Mouse (Mus musculus): ENCODE measurements at regions not wholly inside any gene's neighbourhood (a gene's known extent, or its start where the extent isn't known, plus 50 kb on each side); places are given as distances from the start of the nearest gene placed in this dataset.

- no peaks in the 10 kb centered on the region for H3K36me3 ChIP-seq
- H3K4me1 ChIP-seq, result peaks cover 9% of the 10 kb centered on the region
- no peak overlapping the region for H3K27ac ChIP-seq
- 0 out of 2 replicates have a peak, but pooled peaks cover 8% of the 10 kb centered on the region for H3K27me3 ChIP-seq
- no peak overlapping the region for H3K4me3 ChIP-seq
- whole genome bisulfite sequencing, result 90% methylated on average over 2 of the region's 2 CpGs
- ATAC-seq (ENCODE audit: insufficient number of reproducible peaks, insufficient read depth, low FRiP score, low TSS enrichment), result no peak
- H3K4me2 ChIP-seq (replicated peaks), result no peak overlapping the region
- H3K9ac ChIP-seq, result no peak overlapping the region
- H3K9me3 ChIP-seq, result no peaks in the 10 kb centered on the region
These were observed 154.2 kb upstream of the Rpl38 start for GRCm38 (mm10) chr11:114514126-114514525.

DNA sequence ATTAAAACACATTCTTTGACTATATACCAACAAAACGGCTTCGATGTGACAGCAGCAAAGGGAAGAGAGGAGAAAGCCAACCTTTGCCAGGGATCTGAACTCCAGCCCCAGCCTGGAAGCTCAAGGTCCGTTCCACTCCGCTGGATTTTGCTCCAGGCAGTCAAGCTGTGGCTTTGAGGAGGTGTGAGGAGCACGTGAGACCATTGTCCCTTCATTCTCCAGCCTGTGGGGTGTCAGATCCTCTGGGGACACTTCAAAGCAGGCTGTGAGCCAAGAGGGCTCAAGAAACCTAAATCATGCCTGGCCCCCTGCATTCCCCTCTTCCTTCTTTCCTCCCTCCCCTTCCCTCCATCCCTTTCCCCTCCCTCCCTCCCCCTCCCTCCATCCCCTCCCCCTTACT is 154.9 kb upstream of the Rpl38 start:
- Histone ChIP-seq H3K4me3 (no peak overlapping the region), H3K4me1 (peaks cover 9% of the 10 kb centered on the region), H3K9ac (no peak overlapping the region), H3K27me3 (0 out of 2 replicates have a peak, but pooled peaks cover 8% of the 10 kb centered on the region), H3K9me3 (no peaks in the 10 kb centered on the region), H3K27ac (no peak overlapping the region), H3K36me3 (no peaks in the 10 kb centered on the region), H3K4me2 (replicated peaks) (no peak overlapping the region)
- 24% methylated on average over 5 of the region's 5 CpGs for WGBS
- ATAC-seq (ENCODE audit: insufficient number of reproducible peaks, insufficient read depth, low FRiP score, low TSS enrichment), result no peak

- ATAC-seq (ENCODE audit: insufficient number of reproducible peaks, insufficient read depth, low FRiP score, low TSS enrichment), result no peak
- no peaks in the 10 kb centered on the region for H3K36me3 ChIP-seq
- no peak overlapping the region for H3K27ac ChIP-seq
- 8% methylated on average over 5 of the region's 5 CpGs for WGBS
- no peak overlapping the region for H3K4me3 ChIP-seq
- H3K4me2 ChIP-seq (replicated peaks), result no peak overlapping the region
- H3K9me3 ChIP-seq, result no peaks in the 10 kb centered on the region
- no peak overlapping the region for H3K9ac ChIP-seq
- H3K27me3 ChIP-seq, result peaks cover 8% of the 10 kb centered on the region; the same call in 1 of the 2 replicates
- H3K4me1 ChIP-seq, result peaks cover 9% of the 10 kb centered on the region
These were observed 156.3 kb upstream of the Rpl38 start for GRCm38 (mm10) chr11:114511994-114512393.

DNA sequence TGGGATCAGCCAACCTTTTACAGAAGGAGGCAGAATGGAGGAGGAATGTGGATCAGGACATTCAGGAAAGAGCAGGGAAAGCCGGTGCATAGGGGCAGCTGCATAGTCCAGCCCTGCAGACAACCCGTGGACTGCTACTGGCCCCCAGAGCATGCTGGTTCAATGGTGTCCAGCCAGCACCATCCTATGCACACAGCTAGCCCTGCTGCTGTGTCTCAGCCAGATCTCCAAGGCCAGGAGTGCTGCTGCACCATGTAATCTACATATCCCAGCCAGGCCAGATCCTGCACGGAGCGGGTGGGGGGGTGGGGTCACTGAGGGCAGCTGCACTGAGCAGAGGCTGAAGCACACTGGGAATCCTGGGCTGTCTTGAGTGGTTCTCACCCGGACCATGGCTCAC is 165.8 kb upstream of the Rpl38 start:
- no peak overlapping the region for H3K9ac ChIP-seq
- no peak overlapping the region for H3K27ac ChIP-seq
- H3K9me3 ChIP-seq, result no peaks in the 10 kb centered on the region
- no peak overlapping the region for H3K4me3 ChIP-seq
- ATAC-seq (ENCODE audit: insufficient number of reproducible peaks, insufficient read depth, low FRiP score, low TSS enrichment), result peak; percentile 66; the same call in 1 of the 2 replicates
- 28% methylated on average over 5 of the region's 5 CpGs for WGBS
- peaks cover 7% of the 10 kb centered on the region; the same call in 1 of the 2 replicates for H3K27me3 ChIP-seq
- H3K4me1 ChIP-seq, result no peaks in the 10 kb centered on the region
- no peak overlapping the region for H3K4me2 ChIP-seq (replicated peaks)
- no peaks in the 10 kb centered on the region for H3K36me3 ChIP-seq

GRCm38 (mm10) chr11:114501869-114502540 is 166.3 kb upstream of the Rpl38 start:
- Histone ChIP-seq H3K4me2 (replicated peaks) (no peak overlapping the region), H3K9me3 (no peaks in the 10 kb centered on the region), H3K36me3 (no peaks in the 10 kb centered on the region), H3K4me3 (no peak overlapping the region), H3K4me1 (no peaks in the 10 kb centered on the region), H3K27ac (no peak overlapping the region), H3K9ac (no peak overlapping the region), H3K27me3 (peaks cover 7% of the 10 kb centered on the region; the same call in 1 of the 2 replicates)
- WGBS, result 48% methylated on average over 5 of the region's 5 CpGs
- ATAC-seq (ENCODE audit: insufficient number of reproducible peaks, insufficient read depth, low FRiP score, low TSS enrichment), result no peak

GRCm38 (mm10) chr11:114500416-114500815 is 167.9 kb upstream of the Rpl38 start:
- H3K4me1 ChIP-seq, result peaks cover 4% of the 10 kb centered on the region; the same call in 1 of the 2 replicates
- no peak overlapping the region for H3K9ac ChIP-seq
- no peaks in the 10 kb centered on the region for H3K9me3 ChIP-seq
- H3K4me2 ChIP-seq (replicated peaks), result no peak overlapping the region
- H3K27ac ChIP-seq, result no peak overlapping the region
- ATAC-seq (ENCODE audit: insufficient number of reproducible peaks, insufficient read depth, low FRiP score, low TSS enrichment), result no peak
- H3K36me3 ChIP-seq, result no peaks in the 10 kb centered on the region
- H3K4me3 ChIP-seq, result no peak overlapping the region
- peaks cover 7% of the 10 kb centered on the region; the same call in 1 of the 2 replicates for H3K27me3 ChIP-seq
- 72% methylated on average over 7 of the region's 7 CpGs for WGBS

GRCm38 (mm10) chr11:114499665-114500064 is 168.7 kb upstream of the Rpl38 start:
- ATAC-seq (ENCODE audit: insufficient number of reproducible peaks, insufficient read depth, low FRiP score, low TSS enrichment), result no peak
- H3K9ac ChIP-seq, result no peak overlapping the region
- WGBS, result 78% methylated on average over 12 of the region's 12 CpGs
- H3K4me3 ChIP-seq, result no peak overlapping the region
- no peaks in the 10 kb centered on the region for H3K36me3 ChIP-seq
- no peak overlapping the region for H3K4me2 ChIP-seq (replicated peaks)
- H3K27ac ChIP-seq, result no peak overlapping the region
- H3K4me1 ChIP-seq, result peaks cover 5% of the 10 kb centered on the region; the same call in 1 of the 2 replicates
- peaks cover 9% of the 10 kb centered on the region; the same call in 1 of the 2 replicates for H3K27me3 ChIP-seq
- no peaks in the 10 kb centered on the region for H3K9me3 ChIP-seq

GRCm38 (mm10) chr11:114495520-114495921 is 172.8 kb upstream of the Rpl38 start:
- peaks cover 5% of the 10 kb centered on the region; the same call in 1 of the 2 replicates for H3K4me1 ChIP-seq
- no peak overlapping the region for H3K9ac ChIP-seq
- peaks cover 22% of the 10 kb centered on the region for H3K27me3 ChIP-seq
- H3K4me3 ChIP-seq, result no peak overlapping the region
- 61% methylated on average over 5 of the region's 5 CpGs for WGBS
- H3K9me3 ChIP-seq, result no peaks in the 10 kb centered on the region
- H3K4me2 ChIP-seq (replicated peaks), result no peak overlapping the region
- no peaks in the 10 kb centered on the region for H3K36me3 ChIP-seq
- ATAC-seq (ENCODE audit: insufficient number of reproducible peaks, insufficient read depth, low FRiP score, low TSS enrichment), result no peak
- H3K27ac ChIP-seq, result no peak overlapping the region

DNA sequence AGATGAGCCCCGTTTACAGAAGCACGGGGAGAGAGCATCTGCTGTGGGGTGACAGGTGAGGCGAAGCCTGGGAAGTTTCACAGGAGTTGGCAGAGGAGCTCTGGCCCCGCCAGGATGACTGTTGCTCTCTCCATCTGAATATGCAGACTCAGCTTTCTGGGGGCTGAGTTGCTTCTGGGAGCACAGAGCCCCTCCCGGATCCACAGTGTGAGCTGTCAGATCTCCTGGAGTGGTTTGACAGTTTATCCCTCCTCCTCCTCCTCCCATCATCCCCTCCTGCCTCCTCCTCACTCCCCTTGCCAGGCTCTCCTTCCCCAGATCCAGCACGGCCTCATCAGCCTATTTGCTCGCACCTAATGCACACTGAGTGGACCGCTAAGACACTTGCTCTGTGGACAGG is 181.9 kb upstream of the Rpl38 start:
- Histone ChIP-seq H3K36me3 (no peaks in the 10 kb centered on the region), H3K9ac (no peak overlapping the region), H3K4me2 (replicated peaks) (no peak overlapping the region), H3K4me1 (peaks cover 10% of the 10 kb centered on the region; the same call in 1 of the 2 replicates), H3K9me3 (no peaks in the 10 kb centered on the region), H3K27me3 (0 out of 2 replicates have a peak, but pooled peaks cover 10% of the 10 kb centered on the region), H3K27ac (no peak overlapping the region), H3K4me3 (no peak overlapping the region)
- no peak for ATAC-seq (ENCODE audit: insufficient number of reproducible peaks, insufficient read depth, low FRiP score, low TSS enrichment)
- 42% methylated on average over 8 of the region's 8 CpGs for WGBS

DNA sequence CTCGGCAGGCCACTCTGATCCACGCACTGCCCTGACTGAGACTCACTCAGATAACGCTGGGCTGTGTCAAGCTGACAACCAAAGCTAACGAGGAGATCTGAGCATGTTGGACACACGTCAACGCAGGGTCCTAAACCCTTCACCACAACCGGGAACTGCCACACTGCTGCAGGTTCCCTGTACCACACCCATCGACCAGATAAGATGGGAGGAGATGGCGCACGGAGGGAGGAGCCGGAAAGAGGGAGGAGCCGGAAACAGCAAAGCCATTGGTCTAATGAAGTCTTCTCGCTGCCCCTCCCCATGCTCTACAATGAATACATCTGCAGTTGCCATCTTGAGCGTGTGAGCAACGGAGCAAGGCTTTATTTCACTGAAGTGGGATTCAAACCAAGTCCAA is 182.9 kb upstream of the Rpl38 start:
- Histone ChIP-seq H3K4me3 (no peak overlapping the region), H3K27me3 (0 out of 2 replicates have a peak, but pooled peaks cover 7% of the 10 kb centered on the region), H3K4me2 (replicated peaks) (no peak overlapping the region), H3K4me1 (peaks cover 10% of the 10 kb centered on the region; the same call in 1 of the 2 replicates), H3K9ac (no peak overlapping the region), H3K9me3 (no peaks in the 10 kb centered on the region), H3K36me3 (no peaks in the 10 kb centered on the region), H3K27ac (no peak overlapping the region)
- 70% methylated on average over 15 of the region's 15 CpGs for WGBS
- no peak for ATAC-seq (ENCODE audit: insufficient number of reproducible peaks, insufficient read depth, low FRiP score, low TSS enrichment)

DNA sequence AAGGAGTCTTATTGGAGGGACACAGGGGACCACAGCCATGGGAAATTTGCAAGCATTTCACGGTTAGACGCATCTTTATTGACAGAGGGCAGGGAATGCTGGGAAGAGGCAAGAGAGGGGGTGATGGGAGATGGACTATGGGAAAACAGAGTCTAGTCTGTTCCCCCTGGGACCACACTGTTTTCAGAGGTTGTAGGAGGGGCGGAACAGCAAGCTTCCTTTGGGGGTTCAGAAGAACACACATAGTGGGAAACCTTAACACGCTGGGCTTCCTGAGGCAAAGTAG is 183.7 kb upstream of the Rpl38 start:
- Histone ChIP-seq H3K9ac (no peak overlapping the region), H3K4me2 (replicated peaks) (no peak overlapping the region), H3K4me3 (no peak overlapping the region), H3K36me3 (no peaks in the 10 kb centered on the region), H3K27ac (no peak overlapping the region), H3K4me1 (peaks cover 10% of the 10 kb centered on the region; the same call in 1 of the 2 replicates), H3K9me3 (no peaks in the 10 kb centered on the region), H3K27me3 (0 out of 2 replicates have a peak, but pooled peaks cover 3% of the 10 kb centered on the region)
- ATAC-seq (ENCODE audit: insufficient number of reproducible peaks, insufficient read depth, low FRiP score, low TSS enrichment), result no peak
- 76% methylated on average over 4 of the region's 4 CpGs for WGBS

DNA sequence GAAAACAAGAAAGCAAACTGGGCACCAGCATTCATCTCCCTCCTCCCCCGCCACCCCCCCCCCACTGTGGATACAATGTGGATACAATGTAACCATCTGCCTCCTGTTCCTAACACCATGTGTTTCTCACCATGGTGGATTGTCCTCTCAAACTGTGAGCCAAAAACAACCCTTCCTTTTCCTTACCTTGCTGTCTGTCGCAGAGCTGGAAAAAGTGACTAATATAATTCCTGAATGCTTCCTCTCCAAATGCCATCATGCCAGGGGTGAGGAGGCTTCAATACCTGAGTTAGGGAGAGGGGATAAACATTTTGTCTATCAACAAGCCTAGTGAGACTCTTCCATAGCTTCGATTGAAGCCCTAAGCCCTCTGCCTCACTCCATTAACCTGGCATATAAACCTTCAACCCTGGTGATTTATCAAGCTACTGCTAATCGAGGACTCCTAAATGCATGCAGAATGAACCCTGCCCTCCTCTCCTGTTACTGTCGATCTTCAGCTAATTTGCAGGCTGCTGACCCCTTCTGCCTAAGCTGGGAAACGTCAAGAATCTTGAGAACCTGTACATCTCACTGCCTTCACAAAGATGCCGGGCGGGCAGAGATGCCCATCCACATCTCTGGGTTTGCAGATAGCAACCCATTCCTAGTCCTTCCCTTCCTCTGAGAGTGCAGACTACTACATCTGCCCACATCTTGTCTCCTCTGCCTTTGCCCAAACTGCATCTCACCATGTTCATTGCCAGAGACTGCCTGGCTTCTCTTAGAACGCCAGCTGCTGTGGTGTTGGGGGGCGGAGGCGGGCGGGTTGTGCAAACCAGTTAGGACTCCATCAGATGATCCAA is 184.3 kb upstream of the Rpl38 start:
- WGBS, result 76% methylated on average over 12 of the region's 12 CpGs

More for the DNA sequence above, 184.3 kb upstream of the Rpl38 start:
- no peak overlapping the region for H3K4me2 ChIP-seq (replicated peaks)
- no peak overlapping the region for H3K9ac ChIP-seq
- 0 out of 2 replicates have a peak, but pooled peaks cover 3% of the 10 kb centered on the region for H3K27me3 ChIP-seq
- no peak overlapping the region for H3K27ac ChIP-seq
- H3K4me3 ChIP-seq, result no peak overlapping the region
- no peaks in the 10 kb centered on the region for H3K36me3 ChIP-seq
- H3K4me1 ChIP-seq, result peaks cover 10% of the 10 kb centered on the region; the same call in 1 of the 2 replicates
- ATAC-seq (ENCODE audit: insufficient number of reproducible peaks, insufficient read depth, low FRiP score, low TSS enrichment), result no peak
- no peaks in the 10 kb centered on the region for H3K9me3 ChIP-seq

All from embryonic facial prominence, embryonic 12.5 days (tissue).